Mouse (Mus musculus) spleen, postnatal 14 days (tissue): Measurements from ENCODE around the gene Cars2.
"Not testable (repeated sequence)": the region's sequence is repeated elsewhere in the genome, so short reads cannot be mapped to it uniquely, and the experiment has no call there.

ENCODE experiments used
- DNase-seq, 2 experiments: peaks; one replicate each; pipeline ENCODE4 v3.0.0; 2021 to 2022; ENCODE audit warnings: low spot score in 2 of 2

Gene Cars2

DNA sequence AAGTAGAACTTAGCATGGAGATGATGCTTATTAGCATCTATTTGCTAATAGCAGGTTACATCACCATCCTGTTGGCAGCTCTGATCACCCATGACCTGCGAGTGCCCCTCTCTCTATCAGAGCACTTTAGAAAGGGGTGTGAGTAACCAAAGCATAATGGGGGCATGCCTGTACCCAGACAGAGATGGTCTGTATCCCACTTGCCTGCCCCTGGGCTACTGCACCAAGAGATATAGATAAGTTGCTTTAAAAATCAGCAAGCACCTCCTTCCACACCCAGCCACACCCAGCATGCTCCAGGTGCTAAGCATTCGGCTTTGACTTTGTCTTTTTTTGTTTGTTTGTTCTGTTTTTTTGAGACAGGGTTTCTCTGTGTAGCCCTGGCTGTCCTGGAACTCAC lies 74.7 kb downstream of the Cars2 start:
- DNase-seq, result no peak

- no peak for DNase-seq
These were observed 75.2 kb downstream of the Cars2 start for GRCm38 (mm10) chr8:11475397-11475796.

DNA sequence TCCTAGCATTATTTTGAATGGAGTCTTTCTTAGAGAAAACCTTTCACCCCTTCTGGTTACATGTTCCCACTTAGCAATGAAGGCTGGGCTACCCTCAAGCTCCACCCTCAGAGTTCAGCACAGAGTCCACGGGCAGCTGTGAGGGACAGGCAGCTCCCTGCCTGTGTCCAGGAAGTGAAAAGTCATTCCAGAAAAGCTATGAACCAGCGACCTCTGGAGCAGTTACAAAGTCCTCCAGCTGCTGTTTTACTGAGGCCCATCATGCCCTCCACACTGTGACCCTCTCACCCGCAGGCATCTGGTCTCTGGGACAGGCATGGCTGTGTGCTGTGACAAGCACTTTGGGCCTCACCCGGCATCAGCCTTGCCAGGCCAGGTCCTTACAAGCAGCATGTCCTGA lies 77.5 kb downstream of the Cars2 start:
- DNase-seq, result no peak

- DNase-seq, result no peak
These were observed 79.3 kb downstream of the Cars2 start for GRCm38 (mm10) chr8:11471309-11471708.

DNA sequence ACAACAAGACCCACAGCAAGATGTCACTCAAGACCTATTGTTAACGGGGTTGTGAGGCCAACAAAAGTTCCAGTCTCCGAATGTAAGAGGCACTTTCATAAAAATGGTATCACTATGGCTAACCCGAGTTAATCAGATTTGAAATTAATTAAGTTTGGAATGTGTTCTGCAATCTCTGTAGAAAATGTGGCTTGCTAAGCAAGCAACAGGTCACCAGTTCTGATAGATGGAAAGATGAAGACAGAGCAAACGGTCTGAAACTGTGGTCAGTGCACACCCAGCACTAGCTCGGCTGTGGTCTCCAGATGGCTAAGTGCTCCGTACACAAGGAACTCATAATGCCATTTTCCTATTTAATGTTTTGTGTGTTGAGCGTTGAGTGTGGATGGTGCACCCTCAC lies 79.9 kb downstream of the Cars2 start:
- no peak for DNase-seq

DNA sequence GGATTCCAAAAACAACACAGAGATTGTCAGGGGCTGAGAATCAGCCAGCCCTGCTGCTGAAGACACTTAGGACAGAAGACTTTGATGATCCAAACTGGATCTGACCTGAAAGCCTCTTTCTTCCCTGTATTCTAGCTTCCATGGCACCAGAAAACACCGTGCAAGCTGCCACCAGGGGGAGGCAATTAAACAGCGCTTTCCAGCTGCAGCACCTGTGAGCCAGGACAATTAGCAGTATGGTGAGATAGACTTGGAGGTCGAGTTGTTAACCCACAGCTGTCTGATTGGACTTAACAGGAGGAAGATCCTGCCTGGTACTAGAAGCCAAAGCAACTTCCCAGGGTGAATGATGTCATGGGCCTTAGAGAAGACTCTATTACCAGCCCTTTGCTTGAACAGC lies 81.5 kb downstream of the Cars2 start:
- no peak for DNase-seq

- not testable (repeated sequence) for DNase-seq
These were observed 84.1 kb downstream of the Cars2 start for GRCm38 (mm10) chr8:11466528-11466927.

DNA sequence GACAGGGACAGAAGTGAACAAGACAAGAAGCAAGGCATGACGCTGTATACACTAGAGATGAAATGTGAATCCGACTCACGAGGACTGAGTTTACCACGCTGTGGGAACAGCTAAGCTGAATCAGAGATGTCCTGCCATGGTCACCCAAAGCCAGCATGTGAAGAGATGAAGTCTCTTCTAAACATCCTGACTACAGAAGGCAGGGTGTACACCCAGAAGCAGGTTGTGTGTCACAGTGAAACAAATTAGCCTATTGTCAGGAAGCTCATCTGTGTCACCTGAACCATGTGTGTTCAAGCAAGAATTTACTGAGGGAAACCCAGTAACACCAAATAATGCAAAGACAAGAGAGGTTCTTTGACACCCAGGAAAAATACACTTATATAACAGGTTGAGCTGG lies 85.0 kb downstream of the Cars2 start:
- no peak for DNase-seq

DNA sequence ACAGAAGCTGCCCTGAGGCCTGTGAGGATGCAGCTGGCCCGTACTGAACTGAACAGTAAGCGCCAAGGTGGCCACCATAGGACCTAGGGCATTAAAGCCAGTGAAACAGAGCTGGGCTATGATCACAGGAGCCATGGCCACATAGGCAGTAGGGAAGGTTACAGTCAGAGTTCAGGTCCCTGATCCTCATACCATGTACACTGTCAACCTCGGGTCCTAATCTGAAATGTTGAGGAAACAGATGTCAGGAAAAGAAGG lies 85.9 kb downstream of the Cars2 start:
- DNase-seq, result no peak
